Mouse (Mus musculus) stomach, embryonic 15.5 days (tissue): ENCODE measurements around the gene Gna11. TPM values are rescaled to one million over a fixed set of nuclear protein-coding genes. Genes with fewer than 3 reads are reported as not detected.

Source experiments
- ATAC-seq: fragments of 200-750 bp; cut with Nextera tagmentation; 2 replicates; pipeline ENCODE4 v1.8.0; 2017; ENCODE audit warnings: low read depth, moderate number of reproducible peaks, moderate TSS enrichment; ENCODE audit not compliant: insufficient read depth, low FRiP score
- H3K27ac ChIP-seq: fragments of 300-500 bp; sonication (generic); 2 replicates; pipeline ENCODE4 v1.5.1; 2015; ENCODE audit warnings: mild to moderate bottlenecking, inconsistent platforms
- H3K27me3 ChIP-seq: fragments of 300-500 bp; sonication (generic); replicated peaks from 2 replicates; pipeline ENCODE4 v1.6.1; 2015; ENCODE audit warnings: inconsistent platforms
- H3K36me3 ChIP-seq: fragments of 300-500 bp; sonication (generic); 2 replicates; pipeline ENCODE4 v1.6.1; 2015; ENCODE audit warnings: inconsistent platforms
- H3K4me1 ChIP-seq: fragments of 300-500 bp; sonication (generic); 2 replicates; pipeline ENCODE4 v1.6.1; 2015; ENCODE audit warnings: inconsistent platforms
- H3K4me2 ChIP-seq: fragments of 300-500 bp; sonication (generic); 2 replicates; pipeline ENCODE4 v1.6.1; 2015; ENCODE audit warnings: mild to moderate bottlenecking, inconsistent platforms
- H3K4me3 ChIP-seq: fragments of 300-500 bp; sonication (generic); replicated peaks from 2 replicates; pipeline ENCODE4 v1.5.1; 2015; ENCODE audit warnings: inconsistent platforms
- H3K9ac ChIP-seq: fragments of 300-500 bp; sonication (generic); 2 replicates; pipeline ENCODE4 v1.6.1; 2015; ENCODE audit warnings: inconsistent platforms
- H3K9me3 ChIP-seq: fragments of 300-500 bp; sonication (generic); 2 replicates; pipeline ENCODE4 v1.6.1; 2016; ENCODE audit warnings: inconsistent platforms
- WGBS: fragments of 180-500 bp; shearing (Covaris S2); methylation state at CpG from one replicate; pipeline ENCODE4 v1.1.7; 2015; 5-methylcytosine and 5-hydroxymethylcytosine counted together
- polyA plus RNA-seq: library from polyadenylated mRNA; unstranded; fragments of >200 nt; fragmentation: Nextera tagmentation; extraction: Ambion mirVana; gene quantifications from 2 replicates; pipeline ENCODE4 v1.2.1, GENCODE M21; 2015

Gna11 gene
- polyA plus RNA-seq, 1 experiment from 2014 or later = 113 TPM

- H3K36me3 ChIP-seq = peaks cover 57% of the 10 kb centered on the region
- 83% methylated on average over 14 of the region's 14 CpGs for WGBS
- ATAC-seq = no peak
Observed at GRCm38 (mm10) chr10:81489941-81490340, 55.0 kb downstream of the Gna11 start.

GRCm38 (mm10) chr10:81488081-81488480 lies 56.9 kb downstream of the Gna11 start:
- Histone ChIP-seq H3K27me3 (no peaks in the 10 kb centered on the region), H3K9me3 (no peaks in the 10 kb centered on the region), H3K4me1 (no peaks in the 10 kb centered on the region), H3K4me3 (no peak overlapping the region), H3K9ac (no peak overlapping the region), H3K36me3 (peaks cover 54% of the 10 kb centered on the region), H3K4me2 (no peak overlapping the region), H3K27ac (no peak overlapping the region)
- 84% methylated on average over 11 of the region's 11 CpGs for WGBS
- ATAC-seq = no peak

More at GRCm38 (mm10) chr10:81489941-81490340, 55.0 kb downstream of the Gna11 start:
- Histone ChIP-seq H3K4me1 (peaks cover 9% of the 10 kb centered on the region), H3K4me3 (no peak overlapping the region), H3K27ac (no peak overlapping the region), H3K9ac (no peak overlapping the region), H3K9me3 (no peaks in the 10 kb centered on the region), H3K27me3 (no peaks in the 10 kb centered on the region), H3K4me2 (no peak overlapping the region)

- peaks cover 38% of the 10 kb centered on the region for H3K36me3 ChIP-seq
- H3K4me1 ChIP-seq = peaks cover 8% of the 10 kb centered on the region; the same call in 1 of the 2 replicates
- H3K27me3 ChIP-seq = peaks cover 8% of the 10 kb centered on the region
- 83% methylated on average over 10 of the region's 10 CpGs for WGBS
- no peak for ATAC-seq
- no peaks in the 10 kb centered on the region for H3K9me3 ChIP-seq
- H3K27ac ChIP-seq = no peak overlapping the region
- H3K4me2 ChIP-seq = no peak overlapping the region
- H3K4me3 ChIP-seq = no peak overlapping the region
- no peak overlapping the region for H3K9ac ChIP-seq
Observed at GRCm38 (mm10) chr10:81486496-81486895, 58.5 kb downstream of the Gna11 start.

GRCm38 (mm10) chr10:81485479-81486018 lies 59.4 kb downstream of the Gna11 start:
- Histone ChIP-seq H3K9me3 (no peaks in the 10 kb centered on the region), H3K36me3 (peaks cover 29% of the 10 kb centered on the region), H3K4me2 (no peak overlapping the region), H3K27ac (no peak overlapping the region), H3K4me1 (peaks cover 8% of the 10 kb centered on the region; the same call in 1 of the 2 replicates), H3K4me3 (no peak overlapping the region), H3K27me3 (peaks cover 12% of the 10 kb centered on the region), H3K9ac (no peak overlapping the region)
- ATAC-seq = no peak
- 67% methylated on average over 7 of the region's 7 CpGs for WGBS

GRCm38 (mm10) chr10:81485060-81485449 lies 59.9 kb downstream of the Gna11 start:
- Histone ChIP-seq H3K4me1 (peaks cover 8% of the 10 kb centered on the region; the same call in 1 of the 2 replicates), H3K36me3 (peaks cover 24% of the 10 kb centered on the region), H3K9ac (no peak overlapping the region), H3K27ac (no peak overlapping the region), H3K9me3 (no peaks in the 10 kb centered on the region), H3K27me3 (peaks cover 12% of the 10 kb centered on the region), H3K4me2 (no peak overlapping the region), H3K4me3 (no peak overlapping the region)
- ATAC-seq = no peak
- 14% methylated on average over 2 of the region's 2 CpGs for WGBS

- WGBS = 62% methylated on average over 6 of the region's 6 CpGs
- Histone ChIP-seq H3K4me1 (peaks cover 8% of the 10 kb centered on the region; the same call in 1 of the 2 replicates), H3K27ac (no peak overlapping the region), H3K36me3 (peaks cover 19% of the 10 kb centered on the region), H3K9ac (no peak overlapping the region), H3K27me3 (peaks cover 12% of the 10 kb centered on the region), H3K4me2 (no peak overlapping the region), H3K9me3 (no peaks in the 10 kb centered on the region), H3K4me3 (no peak overlapping the region)
- ATAC-seq = no peak
Observed at GRCm38 (mm10) chr10:81484441-81485059, 60.4 kb downstream of the Gna11 start.

- no peaks in the 10 kb centered on the region for H3K9me3 ChIP-seq
- peaks cover 15% of the 10 kb centered on the region; the same call in 1 of the 2 replicates for H3K36me3 ChIP-seq
- H3K9ac ChIP-seq = no peak overlapping the region
- no peak for ATAC-seq
- no peak overlapping the region for H3K4me2 ChIP-seq
- no peak overlapping the region for H3K27ac ChIP-seq
- peaks cover 12% of the 10 kb centered on the region for H3K27me3 ChIP-seq
- no peak overlapping the region for H3K4me3 ChIP-seq
- 17% methylated on average over 9 of the region's 9 CpGs for WGBS
- H3K4me1 ChIP-seq = peaks cover 8% of the 10 kb centered on the region; the same call in 1 of the 2 replicates
Observed at GRCm38 (mm10) chr10:81483983-81484382, 61.0 kb downstream of the Gna11 start.

GRCm38 (mm10) chr10:81482533-81482889 lies 62.5 kb downstream of the Gna11 start, which contains the start of gene Celf5:
Gene Celf5 (minus strand): TSS chr10:81482709.
- H3K27ac ChIP-seq = no peak within 1 kb of the TSS
- ATAC-seq = no peak
- no peaks in the 10 kb centered on the region for H3K9me3 ChIP-seq
- H3K4me3 ChIP-seq = peak within 1 kb of the TSS; percentile 48
- H3K4me2 ChIP-seq = peak within 1 kb of the TSS; percentile 94
- WGBS = under 1% methylated on average over 36 of the region's 36 CpGs
- peaks cover 8% of the 10 kb centered on the region; the same call in 1 of the 2 replicates for H3K4me1 ChIP-seq
- peaks cover 20% of the 10 kb centered on the region for H3K27me3 ChIP-seq
- peaks cover 7% of the 10 kb centered on the region; the same call in 1 of the 2 replicates for H3K36me3 ChIP-seq
- H3K9ac ChIP-seq = no peak within 1 kb of the TSS

GRCm38 (mm10) chr10:81481605-81482532 lies 63.1 kb downstream of the Gna11 start:
- Histone ChIP-seq H3K9me3 (no peaks in the 10 kb centered on the region), H3K9ac (no peak overlapping the region), H3K36me3 (peaks cover 1% of the 10 kb centered on the region; the same call in 1 of the 2 replicates), H3K27ac (no peak overlapping the region), H3K4me1 (peaks cover 8% of the 10 kb centered on the region; the same call in 1 of the 2 replicates), H3K27me3 (peaks cover 25% of the 10 kb centered on the region), H3K4me3 (peak overlapping the region; percentile 48), H3K4me2 (peak overlapping the region; percentile 94)
- ATAC-seq = no peak; the same call in 1 of the 2 replicates
- WGBS = 5% methylated on average over 35 of the region's 35 CpGs
